Mouse (Mus musculus): ENCODE measurements around the gene Samd15.

Gene Samd15

DNA sequence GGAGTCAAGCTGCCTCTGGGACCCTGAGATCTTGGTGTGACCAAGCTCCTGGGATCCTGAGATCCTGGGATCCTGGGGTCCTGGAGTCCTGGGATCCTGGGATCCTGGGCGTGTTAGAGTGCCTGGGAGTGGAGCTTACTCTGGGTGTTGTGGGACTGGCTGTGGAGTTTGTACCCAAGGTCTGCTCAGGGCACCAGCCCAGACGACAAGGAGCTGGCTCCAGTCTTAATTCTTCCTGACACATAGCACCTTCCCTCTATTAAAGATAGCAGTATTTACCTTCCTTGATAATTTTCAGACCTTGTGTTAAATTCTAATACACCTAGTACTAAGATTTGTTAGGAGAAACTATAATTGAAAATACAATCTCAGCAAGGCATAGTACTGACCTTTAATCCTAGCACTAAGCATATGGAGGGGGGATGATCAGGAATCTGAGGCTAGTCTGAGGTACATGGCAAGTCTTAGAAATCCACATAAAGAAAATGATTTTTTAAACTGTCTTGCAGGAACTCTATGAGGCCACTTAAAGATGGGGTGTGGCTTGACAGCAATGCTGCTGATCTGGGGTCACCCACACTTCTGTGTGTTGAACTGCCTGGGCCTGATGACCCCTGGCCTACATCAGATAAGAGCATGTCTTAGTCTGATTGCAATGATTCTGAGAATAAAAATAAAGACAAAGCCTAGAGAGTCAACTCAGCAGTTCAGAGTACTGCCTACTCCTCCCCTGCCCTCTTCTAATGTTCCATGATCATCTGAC lies 13.5 kb downstream of the Samd15 start:
- no peak for DNase-seq (ENCODE audit: low read depth, low spot score)
- H3K27me3 ChIP-seq (ENCODE audit: control insufficient read depth, insufficient read depth, low read length, poor library complexity, severe bottlenecking), result no peaks in the 10 kb centered on the region
- H3K36me3 ChIP-seq (ENCODE audit: control insufficient read depth, insufficient read depth, low read length, poor library complexity, severe bottlenecking), result no peaks in the 10 kb centered on the region

DNA sequence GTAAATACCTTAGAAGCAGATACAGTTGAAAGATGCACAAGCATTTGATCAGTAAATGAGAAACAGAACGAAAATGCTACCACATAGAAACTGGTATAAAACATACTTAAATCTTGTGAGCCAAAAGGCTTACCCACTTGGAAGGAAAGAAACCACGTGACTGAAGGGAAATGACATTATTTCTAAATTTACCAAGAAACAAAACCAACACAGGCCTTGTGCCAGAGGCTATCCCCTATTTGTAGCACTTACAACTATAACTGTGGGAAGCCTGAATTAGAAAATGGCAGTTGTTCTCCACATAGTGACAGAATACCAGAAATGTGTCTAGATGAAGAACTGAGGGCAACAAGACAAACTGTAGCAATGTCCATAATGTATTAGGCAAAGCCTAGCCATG lies 16.5 kb downstream of the Samd15 start:
- H3K36me3 ChIP-seq (ENCODE audit: control insufficient read depth, insufficient read depth, low read length, poor library complexity, severe bottlenecking), result peaks cover 1% of the 10 kb centered on the region; the same call in 1 of the 2 replicates
- no peaks in the 10 kb centered on the region for H3K27me3 ChIP-seq (ENCODE audit: control insufficient read depth, insufficient read depth, low read length, poor library complexity, severe bottlenecking)
- no peak for DNase-seq (ENCODE audit: low read depth, low spot score)

DNA sequence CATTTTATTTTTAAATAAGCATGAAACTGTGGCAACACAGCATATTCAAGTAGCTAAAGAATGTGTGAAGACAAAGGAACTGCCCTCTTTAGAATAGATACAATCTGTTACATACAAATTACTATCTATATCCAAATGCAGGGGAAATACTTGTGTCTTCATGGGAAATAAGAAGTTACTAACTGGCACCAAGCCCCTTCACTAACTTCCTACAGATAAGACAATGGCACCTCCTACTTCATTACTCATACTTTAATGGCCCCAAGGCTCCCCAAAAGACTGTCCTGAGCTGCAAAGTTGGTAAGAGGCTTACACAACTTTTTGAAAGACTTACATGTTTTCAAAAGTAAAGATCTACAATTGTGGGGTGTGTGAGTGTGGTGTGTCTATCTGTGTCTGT lies 18.1 kb downstream of the Samd15 start:
- Histone ChIP-seq H3K36me3 (ENCODE audit: control insufficient read depth, insufficient read depth, low read length, poor library complexity, severe bottlenecking) (peaks cover 3% of the 10 kb centered on the region; the same call in 1 of the 2 replicates), H3K27me3 (ENCODE audit: control insufficient read depth, insufficient read depth, low read length, poor library complexity, severe bottlenecking) (no peaks in the 10 kb centered on the region)
- no peak for DNase-seq (ENCODE audit: low read depth, low spot score)

DNA sequence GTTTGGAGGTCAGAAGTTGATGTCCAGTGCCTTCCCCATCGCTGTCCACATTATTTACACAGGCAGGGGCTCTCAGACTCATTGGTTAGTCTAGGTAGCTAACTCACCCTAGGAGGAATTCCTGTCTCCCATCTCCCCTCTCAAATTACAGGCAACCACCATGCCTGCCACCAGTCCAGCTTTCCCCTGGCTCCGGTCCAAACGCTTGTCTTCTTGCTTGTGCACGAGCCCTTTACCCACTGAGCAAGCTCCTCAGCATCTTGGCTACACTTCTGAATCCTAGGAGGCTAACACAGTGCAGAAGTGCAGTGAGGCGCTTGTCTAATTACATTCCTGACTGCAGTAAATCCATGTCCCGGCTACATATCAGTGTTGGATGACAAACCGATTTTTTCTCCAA lies 19.8 kb downstream of the Samd15 start:
- Histone ChIP-seq H3K36me3 (ENCODE audit: control insufficient read depth, insufficient read depth, low read length, poor library complexity, severe bottlenecking) (peaks cover 3% of the 10 kb centered on the region; the same call in 1 of the 2 replicates), H3K27me3 (ENCODE audit: control insufficient read depth, insufficient read depth, low read length, poor library complexity, severe bottlenecking) (no peaks in the 10 kb centered on the region)
- no peak for DNase-seq (ENCODE audit: low read depth, low spot score)

DNA sequence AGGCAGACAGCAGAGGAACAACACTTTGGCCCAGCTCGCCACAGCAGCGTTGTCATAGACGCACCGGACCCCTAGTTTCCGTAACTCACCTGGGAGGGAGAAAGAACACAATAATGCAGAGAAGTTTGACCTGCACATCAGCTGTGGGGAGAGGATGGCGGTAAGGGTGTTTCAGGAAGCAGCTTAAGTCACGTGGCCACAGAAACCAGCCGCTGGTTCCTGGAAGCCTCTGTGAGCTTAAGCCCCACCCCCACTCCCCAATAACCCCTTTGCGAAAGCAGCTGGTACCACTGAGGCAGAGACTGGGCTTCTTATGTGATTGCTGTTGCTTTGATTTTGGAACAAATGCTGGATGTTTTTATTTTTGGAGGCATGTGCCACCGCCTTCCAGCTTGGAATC lies 25.4 kb downstream of the Samd15 start:
- Histone ChIP-seq H3K27me3 (ENCODE audit: control insufficient read depth, insufficient read depth, low read length, poor library complexity, severe bottlenecking) (no peaks in the 10 kb centered on the region), H3K36me3 (ENCODE audit: control insufficient read depth, insufficient read depth, low read length, poor library complexity, severe bottlenecking) (peaks cover 3% of the 10 kb centered on the region; the same call in 1 of the 2 replicates)
- no peak for DNase-seq (ENCODE audit: low read depth, low spot score)

DNA sequence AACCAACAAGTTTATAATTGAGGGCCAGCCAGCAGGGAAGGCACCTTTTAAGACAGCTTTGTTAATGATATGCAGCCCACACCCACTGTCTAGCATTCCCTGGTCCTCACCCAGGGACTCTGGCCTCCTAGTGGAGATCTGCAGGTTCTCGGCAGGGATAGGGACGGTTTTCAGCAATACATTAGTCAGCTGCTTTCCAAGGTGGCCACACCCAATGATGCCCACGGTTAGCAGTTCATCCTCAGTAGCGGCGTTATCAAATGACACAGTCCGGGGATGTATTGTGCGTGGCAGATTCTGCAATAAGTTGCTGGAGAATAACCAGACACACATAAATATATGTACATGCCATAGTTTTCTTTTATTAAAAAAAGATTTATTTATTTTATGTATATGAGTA lies 27.3 kb downstream of the Samd15 start:
- no peaks in the 10 kb centered on the region for H3K36me3 ChIP-seq (ENCODE audit: control insufficient read depth, insufficient read depth, low read length, poor library complexity, severe bottlenecking)
- H3K27me3 ChIP-seq (ENCODE audit: control insufficient read depth, insufficient read depth, low read length, poor library complexity, severe bottlenecking), result no peaks in the 10 kb centered on the region
- no peak for DNase-seq (ENCODE audit: low read depth, low spot score)

DNA sequence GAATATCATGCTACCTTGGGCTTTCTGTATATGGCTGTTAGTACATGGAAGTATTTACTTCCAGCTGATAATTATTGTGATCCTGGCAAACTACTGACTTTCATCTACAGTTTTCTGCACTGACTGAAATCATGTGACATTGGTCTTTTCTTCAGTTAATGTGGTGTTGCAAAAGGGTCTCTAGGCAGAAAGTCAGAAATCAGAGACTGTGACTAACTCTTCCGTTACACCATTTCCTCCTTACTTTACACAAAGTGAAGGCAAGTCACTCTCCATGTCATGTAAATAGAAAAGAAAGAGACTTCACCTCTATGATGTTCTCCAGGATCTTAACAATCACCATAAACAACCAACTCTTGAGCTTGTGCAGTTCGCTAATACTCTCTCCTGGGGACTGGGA lies 30.1 kb downstream of the Samd15 start:
- no peak for DNase-seq (ENCODE audit: low read depth, low spot score)
- Histone ChIP-seq H3K27me3 (ENCODE audit: control insufficient read depth, insufficient read depth, low read length, poor library complexity, severe bottlenecking) (no peaks in the 10 kb centered on the region), H3K36me3 (ENCODE audit: control insufficient read depth, insufficient read depth, low read length, poor library complexity, severe bottlenecking) (no peaks in the 10 kb centered on the region)

DNA sequence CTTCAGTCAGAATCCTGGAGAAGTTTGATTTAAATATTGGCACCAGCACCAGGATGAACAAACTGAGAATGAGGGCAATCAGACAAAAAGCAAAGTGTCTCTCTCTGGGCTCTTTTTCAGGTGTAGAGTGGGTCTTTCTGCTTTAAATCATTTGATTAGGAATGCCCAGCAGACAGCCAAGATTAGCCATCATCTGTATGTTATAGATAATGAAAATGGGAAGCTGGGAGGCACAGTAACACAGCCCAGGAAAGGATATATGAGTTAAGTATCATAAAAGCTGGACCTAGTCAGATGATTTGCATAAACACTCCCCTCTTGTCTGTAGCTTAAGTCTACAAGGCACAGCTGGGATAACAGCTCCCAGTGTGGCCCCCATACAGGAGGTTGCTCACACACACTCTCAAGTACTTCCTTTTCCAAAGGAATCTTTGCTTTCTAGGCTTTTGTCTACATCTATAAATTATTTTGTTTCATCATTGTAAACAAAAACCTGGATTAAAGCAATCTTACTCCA lies 30.9 kb downstream of the Samd15 start:
- no peaks in the 10 kb centered on the region for H3K36me3 ChIP-seq (ENCODE audit: control insufficient read depth, insufficient read depth, low read length, poor library complexity, severe bottlenecking)
- DNase-seq (ENCODE audit: low read depth, low spot score), result no peak
- H3K27me3 ChIP-seq (ENCODE audit: control insufficient read depth, insufficient read depth, low read length, poor library complexity, severe bottlenecking), result no peaks in the 10 kb centered on the region

DNA sequence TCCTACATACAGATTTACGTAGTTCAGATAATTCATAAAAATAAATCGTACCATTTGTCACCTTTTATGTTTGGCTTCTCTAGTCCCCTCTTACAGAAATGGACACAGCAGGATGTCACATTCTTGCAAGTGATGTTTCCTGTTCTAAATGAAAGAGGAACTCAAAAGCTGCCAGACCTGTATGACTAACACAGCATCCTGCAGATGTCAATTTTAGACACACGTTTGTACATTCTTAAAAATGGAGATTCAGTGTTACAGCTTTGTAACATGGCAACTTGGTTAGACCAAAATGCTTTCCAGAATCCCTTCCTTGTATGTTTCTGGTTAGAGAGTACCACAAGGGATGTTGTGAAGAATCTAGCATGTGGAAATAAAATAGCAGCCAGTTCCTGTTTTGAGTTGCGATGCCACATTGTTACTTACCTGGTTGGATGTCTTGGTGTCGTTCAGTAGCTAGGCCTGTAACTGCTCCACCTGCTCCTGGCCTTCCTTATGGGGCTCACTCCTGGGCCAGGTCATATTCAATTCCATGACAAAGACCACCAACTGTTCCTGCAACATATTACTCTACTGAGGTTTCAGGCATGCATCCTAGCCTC lies 37.5 kb downstream of the Samd15 start:
- Histone ChIP-seq H3K36me3 (ENCODE audit: control insufficient read depth, insufficient read depth, low read length, poor library complexity, severe bottlenecking) (peaks cover 10% of the 10 kb centered on the region; the same call in 1 of the 2 replicates), H3K27me3 (ENCODE audit: control insufficient read depth, insufficient read depth, low read length, poor library complexity, severe bottlenecking) (no peaks in the 10 kb centered on the region)
- peak; percentile 68 for DNase-seq (ENCODE audit: low read depth, low spot score)

DNA sequence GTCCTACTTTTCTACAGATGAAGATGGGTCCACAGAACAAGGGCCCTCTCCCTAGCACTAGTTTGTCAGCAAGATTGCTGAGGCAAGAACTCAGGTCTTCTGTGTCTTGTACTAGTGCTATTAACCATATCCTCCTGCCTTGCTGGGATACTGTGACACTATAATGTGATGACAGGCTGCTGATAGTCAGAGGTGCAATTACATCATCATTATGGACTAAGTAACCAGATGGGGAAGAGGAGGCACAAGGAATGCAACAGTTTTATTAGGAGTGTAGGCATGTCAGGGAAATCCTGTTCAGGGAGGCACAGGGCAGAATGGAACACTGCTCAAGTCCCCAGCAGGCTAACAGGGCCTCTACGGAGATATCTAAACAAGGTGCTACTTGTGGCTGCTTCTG lies 39.1 kb downstream of the Samd15 start, which contains the start of gene Noxred1:
Gene Noxred1 (minus strand): TSS at position 101 of the 400 bp plus-strand sequence.
- DNase-seq (ENCODE audit: low read depth, low spot score), result no peak
- Histone ChIP-seq H3K27me3 (ENCODE audit: control insufficient read depth, insufficient read depth, low read length, poor library complexity, severe bottlenecking) (no peaks in the 10 kb centered on the region), H3K36me3 (ENCODE audit: control insufficient read depth, insufficient read depth, low read length, poor library complexity, severe bottlenecking) (peaks cover 13% of the 10 kb centered on the region)

DNA sequence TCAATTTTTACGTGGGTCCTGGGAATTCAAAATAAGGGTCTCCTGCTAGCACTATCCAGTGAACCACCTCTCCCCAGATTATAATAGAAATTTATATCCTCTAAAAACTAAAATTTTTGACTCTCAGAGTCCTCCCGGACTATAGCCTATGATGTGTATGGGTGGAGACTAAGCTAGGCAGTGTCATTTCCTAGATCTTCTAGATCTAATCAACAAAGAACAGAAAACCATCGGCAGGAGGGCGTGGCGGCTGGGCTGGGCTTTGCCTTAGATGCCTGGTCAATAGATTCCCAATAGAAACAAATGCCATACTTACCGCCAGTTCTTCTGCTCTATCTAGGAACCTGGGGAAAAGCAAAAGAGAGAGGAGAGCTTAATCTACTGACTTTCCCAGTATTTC lies 50.6 kb downstream of the Samd15 start:
- Histone ChIP-seq H3K27me3 (ENCODE audit: control insufficient read depth, insufficient read depth, low read length, poor library complexity, severe bottlenecking) (no peaks in the 10 kb centered on the region), H3K36me3 (ENCODE audit: control insufficient read depth, insufficient read depth, low read length, poor library complexity, severe bottlenecking) (peaks cover 14% of the 10 kb centered on the region)
- no peak for DNase-seq (ENCODE audit: low read depth, low spot score)

DNA sequence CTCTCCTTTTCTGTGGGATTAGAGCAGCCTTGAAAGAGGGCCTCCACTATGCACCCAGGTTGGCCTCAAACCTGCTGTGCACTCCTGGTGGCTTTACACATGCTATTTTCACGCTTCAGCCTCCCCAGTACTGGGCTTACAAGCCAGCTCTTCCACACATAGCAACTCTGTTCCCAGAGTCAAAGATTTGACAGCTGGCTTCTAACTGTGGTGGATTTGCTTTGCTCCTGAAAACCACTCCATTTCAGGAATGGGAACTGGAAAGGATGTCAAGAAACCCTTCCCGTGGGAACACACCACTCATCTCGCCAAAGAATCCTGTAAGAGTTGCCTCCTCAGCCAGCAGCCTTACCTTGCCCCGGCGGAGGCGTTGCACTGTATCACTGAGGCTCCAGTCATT lies 54.4 kb downstream of the Samd15 start:
- peaks cover 23% of the 10 kb centered on the region for H3K36me3 ChIP-seq (ENCODE audit: control insufficient read depth, insufficient read depth, low read length, poor library complexity, severe bottlenecking)
- no peaks in the 10 kb centered on the region for H3K27me3 ChIP-seq (ENCODE audit: control insufficient read depth, insufficient read depth, low read length, poor library complexity, severe bottlenecking)
- DNase-seq (ENCODE audit: low read depth, low spot score), result no peak

DNA sequence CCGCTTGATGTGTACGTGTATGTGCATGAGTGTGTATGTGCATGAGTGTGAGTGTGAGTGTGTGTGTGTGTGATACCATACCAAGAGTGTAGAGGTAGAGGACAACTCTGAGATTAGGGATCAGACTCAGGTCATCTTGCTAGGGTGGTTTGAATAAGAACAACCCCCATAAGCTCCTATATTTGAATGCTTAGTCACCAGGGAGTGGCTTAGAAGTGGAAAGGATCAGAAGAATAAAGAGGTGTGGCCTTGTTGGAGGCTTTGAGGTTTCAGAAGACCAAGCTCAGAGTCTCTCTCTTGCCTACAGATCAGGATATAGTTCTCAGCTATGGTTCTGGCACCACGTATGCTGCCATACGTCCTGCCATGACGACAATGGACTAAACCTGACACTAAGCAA lies 57.1 kb downstream of the Samd15 start:
- no peak for DNase-seq (ENCODE audit: low read depth, low spot score)
- Histone ChIP-seq H3K36me3 (ENCODE audit: control insufficient read depth, insufficient read depth, low read length, poor library complexity, severe bottlenecking) (peaks cover 26% of the 10 kb centered on the region), H3K27me3 (ENCODE audit: control insufficient read depth, insufficient read depth, low read length, poor library complexity, severe bottlenecking) (no peaks in the 10 kb centered on the region)

DNA sequence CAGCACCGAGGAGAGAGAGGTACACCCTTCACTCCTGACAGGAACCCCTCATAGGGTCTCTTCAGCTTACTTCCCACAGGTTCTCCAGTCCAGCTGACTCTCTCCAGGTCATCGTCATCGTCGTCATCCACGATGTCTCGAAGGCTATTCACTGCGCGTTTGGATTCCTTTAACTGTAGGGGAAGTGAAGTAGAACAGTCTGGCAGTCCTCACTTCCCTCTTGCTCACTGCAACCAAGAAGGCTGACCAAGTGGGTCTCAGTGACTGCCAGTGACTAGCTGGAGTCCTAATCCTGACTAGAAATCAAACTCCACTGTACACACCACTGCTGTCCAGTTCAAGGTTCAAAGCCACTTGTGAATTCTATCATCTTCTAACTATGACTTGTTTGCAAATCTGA lies 61.0 kb downstream of the Samd15 start:
- Histone ChIP-seq H3K27me3 (ENCODE audit: control insufficient read depth, insufficient read depth, low read length, poor library complexity, severe bottlenecking) (no peaks in the 10 kb centered on the region), H3K36me3 (ENCODE audit: control insufficient read depth, insufficient read depth, low read length, poor library complexity, severe bottlenecking) (peaks cover 21% of the 10 kb centered on the region)
- DNase-seq (ENCODE audit: low read depth, low spot score), result no peak

Data from splenic B cell, adult 2 months (primary cell).